Mouse (Mus musculus): ENCODE results near the gene Slfn5.

DNA sequence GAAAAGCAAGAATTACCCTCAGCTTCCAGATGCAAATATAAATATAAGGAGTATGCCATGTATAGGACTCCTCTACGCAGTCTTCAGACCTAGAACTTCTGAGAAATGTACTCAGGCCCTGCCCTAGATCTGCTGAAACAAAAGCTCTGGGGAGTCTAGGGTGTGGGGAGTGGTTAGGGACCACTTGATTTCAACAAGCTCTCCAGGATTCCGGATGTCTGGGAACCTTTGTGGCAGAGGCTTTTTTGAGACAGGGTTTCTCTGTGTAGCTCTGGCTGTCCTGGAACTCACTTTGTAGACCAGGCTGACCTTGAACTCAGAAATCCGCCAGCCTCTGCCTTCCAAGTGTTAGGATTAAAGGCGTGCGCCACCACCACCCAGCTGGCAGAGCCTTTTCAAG, 45.3 kb upstream of the Slfn5 start:
- no peak for TF ChIP-seq CTCF (IDR thresholded peaks at IDR 0.05; ENCODE audit: extremely low read depth, insufficient read depth, insufficient read length, insufficient replicate concordance)
- no peak for TF ChIP-seq POLR2A (IDR thresholded peaks at IDR 0.05; ENCODE audit: low read depth, low read length)

Measured in spleen, adult 2 months (tissue).